Mouse (Mus musculus) limb, embryonic 13.5 days (tissue): Measurements from ENCODE around the gene Abca13. TPM values are rescaled to one million over a fixed set of nuclear protein-coding genes. Genes with fewer than 3 reads are reported as not detected.

Source experiments
- ATAC-seq: fragments of 200-750 bp; cut with Nextera tagmentation; 2 replicates; pipeline ENCODE4 v1.8.0; 2017; ENCODE audit warnings: low read depth, moderate number of reproducible peaks, moderate TSS enrichment; ENCODE audit not compliant: low FRiP score
- H3K27ac ChIP-seq: fragments of 300-500 bp; sonication (generic); 2 replicates; pipeline ENCODE4 v1.5.1; 2015; ENCODE audit warnings: inconsistent platforms, mild to moderate bottlenecking, moderate library complexity
- H3K27me3 ChIP-seq: fragments of 300-500 bp; sonication (generic); 2 replicates; pipeline ENCODE4 v1.6.1; 2015; ENCODE audit warnings: mild to moderate bottlenecking, inconsistent platforms
- H3K36me3 ChIP-seq: fragments of 300-500 bp; sonication (generic); 2 replicates; pipeline ENCODE4 v1.6.1; 2015; ENCODE audit warnings: inconsistent platforms, mild to moderate bottlenecking, moderate library complexity
- H3K4me1 ChIP-seq: fragments of 300-500 bp; sonication (generic); 2 replicates; pipeline ENCODE4 v1.6.1; 2015; ENCODE audit warnings: inconsistent platforms
- H3K4me2 ChIP-seq: fragments of 300-500 bp; sonication (generic); replicated peaks from 2 replicates; pipeline ENCODE4 v1.6.1; 2015; ENCODE audit warnings: inconsistent platforms, mild to moderate bottlenecking, moderate library complexity
- H3K4me3 ChIP-seq: fragments of 300-500 bp; sonication (generic); 2 replicates; pipeline ENCODE4 v1.5.1; 2015; ENCODE audit warnings: moderate library complexity, mild to moderate bottlenecking, inconsistent platforms
- H3K9ac ChIP-seq: fragments of 300-500 bp; sonication (generic); 2 replicates; pipeline ENCODE4 v1.6.1; 2015; ENCODE audit warnings: mild to moderate bottlenecking, inconsistent platforms
- H3K9me3 ChIP-seq: fragments of 300-500 bp; sonication (generic); 2 replicates; pipeline ENCODE4 v1.6.1; 2016; ENCODE audit warnings: inconsistent platforms
- WGBS: fragments of 180-500 bp; shearing (Covaris S2); methylation state at CpG from one replicate; pipeline ENCODE4 v1.1.7; 2015; 5-methylcytosine and 5-hydroxymethylcytosine counted together
- polyA plus RNA-seq: library from polyadenylated mRNA; unstranded; fragments of >200 nt; fragmentation: Nextera tagmentation; extraction: Ambion mirVana; gene quantifications from 2 replicates; pipeline ENCODE4 v1.2.1, GENCODE M21; 2015

Abca13 gene
- polyA plus RNA-seq, 1 experiment from 2014 or later = 0.03 TPM

DNA sequence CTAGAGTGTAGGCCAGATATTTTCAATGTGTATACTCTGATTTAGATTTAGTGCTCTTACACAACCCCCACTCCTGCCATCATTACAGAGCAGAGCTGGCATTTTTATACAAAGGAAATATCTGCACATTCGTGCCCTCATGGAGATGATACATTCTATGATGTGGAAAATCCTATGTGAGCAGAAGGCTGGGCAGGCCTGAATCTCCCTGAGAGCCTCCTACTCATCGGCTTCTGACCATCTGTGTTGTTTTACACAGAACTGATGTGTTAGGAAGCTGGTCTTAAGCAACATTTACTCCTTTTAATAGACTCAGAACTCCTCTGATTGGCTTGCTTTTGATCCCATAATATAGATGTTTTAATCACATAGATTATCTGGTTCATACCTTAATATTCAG, 376.6 kb downstream of the Abca13 start:
- H3K4me2 ChIP-seq = no peak overlapping the region
- H3K9ac ChIP-seq = no peak overlapping the region
- no peak overlapping the region for H3K27ac ChIP-seq
- ATAC-seq = no peak
- H3K4me1 ChIP-seq = no peaks in the 10 kb centered on the region
- no peaks in the 10 kb centered on the region for H3K9me3 ChIP-seq
- no peak overlapping the region for H3K4me3 ChIP-seq
- no peaks in the 10 kb centered on the region for H3K27me3 ChIP-seq
- WGBS = 84% methylated on average over 2 of the region's 2 CpGs
- no peaks in the 10 kb centered on the region for H3K36me3 ChIP-seq

DNA sequence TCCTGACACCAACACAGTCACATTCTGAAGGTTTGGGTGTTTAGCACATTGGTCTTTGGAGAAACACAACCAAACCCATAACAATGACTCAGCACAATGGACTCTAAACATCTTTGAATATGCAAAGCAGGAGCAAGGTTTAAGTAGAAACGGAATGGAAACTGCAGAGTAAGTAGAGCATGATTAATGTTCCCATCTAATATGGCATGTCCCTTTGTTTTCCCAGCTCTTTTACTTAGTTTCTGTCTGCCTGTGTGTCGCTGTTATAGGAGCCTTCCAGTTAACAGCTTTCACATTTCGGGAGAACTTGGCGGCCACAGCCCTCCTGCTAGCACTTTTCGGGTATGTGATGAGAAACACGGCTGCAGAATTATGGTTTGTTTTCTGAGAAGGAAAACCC, 378.6 kb downstream of the Abca13 start:
- Histone ChIP-seq H3K27ac (no peak overlapping the region), H3K4me1 (no peaks in the 10 kb centered on the region), H3K36me3 (no peaks in the 10 kb centered on the region), H3K4me3 (no peak overlapping the region), H3K27me3 (no peaks in the 10 kb centered on the region), H3K9me3 (no peaks in the 10 kb centered on the region), H3K4me2 (no peak overlapping the region), H3K9ac (no peak overlapping the region)
- WGBS = 63% methylated on average over 6 of the region's 6 CpGs
- no peak for ATAC-seq

DNA sequence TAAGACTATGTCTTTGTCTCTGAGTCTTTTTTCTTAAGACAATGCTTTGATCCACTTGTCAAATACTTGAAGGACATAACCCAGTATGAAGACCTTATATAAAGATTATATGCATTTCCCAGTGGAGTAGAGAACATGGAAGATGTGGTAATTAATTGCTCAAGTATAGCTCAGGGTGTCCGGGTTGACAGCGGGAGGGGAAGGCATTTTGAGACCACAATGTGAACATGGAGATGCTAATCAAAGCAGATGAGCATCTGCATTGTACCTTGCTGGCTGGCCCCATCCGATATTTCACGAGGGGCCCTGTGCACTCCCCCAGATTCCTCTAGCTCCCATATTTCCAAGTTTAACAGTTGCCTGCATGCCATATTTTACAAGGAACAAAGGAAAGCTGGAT, 383.2 kb downstream of the Abca13 start:
- Histone ChIP-seq H3K27me3 (no peaks in the 10 kb centered on the region), H3K4me2 (no peak overlapping the region), H3K4me1 (no peaks in the 10 kb centered on the region), H3K9ac (no peak overlapping the region), H3K9me3 (no peaks in the 10 kb centered on the region), H3K36me3 (no peaks in the 10 kb centered on the region), H3K4me3 (no peak overlapping the region), H3K27ac (no peak overlapping the region)
- WGBS = 84% methylated on average over 4 of the region's 4 CpGs
- ATAC-seq = no peak

DNA sequence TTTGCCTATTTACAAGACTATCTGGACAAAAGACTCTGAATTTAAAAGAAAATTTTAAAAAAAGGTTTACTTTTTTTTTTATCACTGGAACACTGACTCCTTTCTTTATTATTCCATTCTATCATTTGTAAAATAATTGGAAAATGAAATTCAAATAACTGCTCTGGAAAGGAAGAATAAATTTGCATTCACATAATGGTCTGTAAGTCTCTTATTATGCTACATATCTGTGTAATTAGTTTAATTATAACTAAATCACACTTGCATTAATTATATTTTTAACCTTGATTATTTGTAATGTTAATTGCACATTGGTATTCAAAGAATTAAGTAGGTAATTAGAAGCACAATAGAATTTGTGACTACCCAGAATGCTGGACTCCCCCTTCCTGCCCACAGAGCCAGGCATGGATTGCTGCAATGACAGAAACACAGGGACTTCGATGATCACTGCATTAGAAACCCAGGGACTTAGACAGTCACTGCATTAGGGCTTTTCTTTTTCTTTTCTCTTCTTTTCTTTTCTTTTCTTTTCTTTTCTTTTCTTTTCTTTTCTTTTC, 400.1 kb downstream of the Abca13 start:
- H3K4me1 ChIP-seq = no peaks in the 10 kb centered on the region
- H3K27me3 ChIP-seq = no peaks in the 10 kb centered on the region
- no peaks in the 10 kb centered on the region for H3K36me3 ChIP-seq
- H3K9ac ChIP-seq = no peak overlapping the region
- 80% methylated on average over 1 of the region's 1 CpGs for WGBS
- no peaks in the 10 kb centered on the region for H3K9me3 ChIP-seq
- H3K4me2 ChIP-seq = no peak overlapping the region
- H3K27ac ChIP-seq = no peak overlapping the region
- no peak overlapping the region for H3K4me3 ChIP-seq
- ATAC-seq = no peak

DNA sequence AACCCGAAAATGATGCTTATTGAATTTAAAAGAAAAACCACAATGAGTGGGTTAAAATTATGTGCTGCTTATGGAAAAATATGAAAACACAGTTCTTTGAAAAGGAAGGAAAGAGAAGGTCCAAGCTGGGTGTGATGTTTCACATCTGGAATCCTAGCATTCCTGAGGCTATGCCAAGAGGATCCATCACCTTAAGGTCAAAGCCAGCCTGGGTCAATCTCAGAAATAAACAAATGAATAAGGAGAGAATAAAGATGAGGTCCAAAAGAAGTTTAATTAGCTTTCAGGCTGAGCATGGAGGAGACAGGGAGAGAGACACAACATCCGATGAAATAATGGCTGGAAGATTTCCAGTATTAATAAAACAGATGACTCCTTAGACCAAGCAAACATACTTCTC, 405.6 kb downstream of the Abca13 start:
- 71% methylated on average over 2 of the region's 2 CpGs for WGBS
- ATAC-seq = no peak
- H3K27ac ChIP-seq = no peak overlapping the region
- no peaks in the 10 kb centered on the region for H3K4me1 ChIP-seq
- H3K27me3 ChIP-seq = no peaks in the 10 kb centered on the region
- H3K36me3 ChIP-seq = no peaks in the 10 kb centered on the region
- no peak overlapping the region for H3K9ac ChIP-seq
- no peaks in the 10 kb centered on the region for H3K9me3 ChIP-seq
- H3K4me3 ChIP-seq = no peak overlapping the region
- H3K4me2 ChIP-seq = no peak overlapping the region

DNA sequence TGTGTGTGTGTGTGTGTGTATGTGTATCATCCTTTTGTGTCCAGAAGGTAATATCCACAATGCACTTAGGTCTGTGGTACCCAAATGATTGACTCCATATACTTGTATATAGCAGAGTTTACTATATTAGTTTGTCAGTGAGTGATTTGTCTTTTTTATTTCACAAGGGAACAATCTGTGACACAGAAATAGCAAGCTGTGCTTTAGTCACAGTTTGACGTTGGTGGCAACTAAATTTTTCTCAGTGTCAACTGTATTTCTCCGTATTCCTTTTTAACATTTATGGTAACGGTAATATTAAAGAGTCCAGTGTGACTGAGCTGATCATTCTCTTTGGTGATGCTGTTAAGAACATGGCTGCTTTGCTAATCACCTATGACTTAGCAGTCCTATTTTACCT, 409.4 kb downstream of the Abca13 start:
- Histone ChIP-seq H3K4me2 (no peak overlapping the region), H3K36me3 (no peaks in the 10 kb centered on the region), H3K27ac (no peak overlapping the region), H3K4me1 (no peaks in the 10 kb centered on the region), H3K9me3 (no peaks in the 10 kb centered on the region), H3K27me3 (no peaks in the 10 kb centered on the region), H3K9ac (no peak overlapping the region), H3K4me3 (no peak overlapping the region)
- no peak for ATAC-seq
- 86% methylated on average over 3 of the region's 3 CpGs for WGBS

DNA sequence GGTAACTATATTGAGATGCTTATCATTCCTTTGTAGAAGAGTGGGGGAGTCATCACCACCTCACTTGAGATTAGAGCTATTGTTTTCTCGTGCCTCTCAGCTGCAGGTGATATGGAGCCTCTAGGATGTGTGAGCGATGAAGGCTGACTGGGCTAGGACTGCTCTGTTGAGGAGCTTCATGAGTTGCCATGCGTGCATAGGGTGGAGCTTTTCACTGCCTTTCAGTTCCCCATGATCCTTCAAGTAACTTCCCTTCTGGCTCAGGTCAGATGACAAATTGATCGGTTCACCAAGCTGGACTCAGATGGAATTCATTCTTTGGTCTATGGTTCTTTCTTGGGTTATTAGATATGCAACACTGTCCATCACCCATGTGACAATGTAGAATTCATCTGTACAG, 410.4 kb downstream of the Abca13 start:
- no peak overlapping the region for H3K9ac ChIP-seq
- no peaks in the 10 kb centered on the region for H3K27me3 ChIP-seq
- ATAC-seq = no peak
- H3K27ac ChIP-seq = no peak overlapping the region
- 87% methylated on average over 4 of the region's 4 CpGs for WGBS
- no peaks in the 10 kb centered on the region for H3K9me3 ChIP-seq
- H3K4me2 ChIP-seq = no peak overlapping the region
- no peak overlapping the region for H3K4me3 ChIP-seq
- H3K36me3 ChIP-seq = no peaks in the 10 kb centered on the region
- H3K4me1 ChIP-seq = no peaks in the 10 kb centered on the region

DNA sequence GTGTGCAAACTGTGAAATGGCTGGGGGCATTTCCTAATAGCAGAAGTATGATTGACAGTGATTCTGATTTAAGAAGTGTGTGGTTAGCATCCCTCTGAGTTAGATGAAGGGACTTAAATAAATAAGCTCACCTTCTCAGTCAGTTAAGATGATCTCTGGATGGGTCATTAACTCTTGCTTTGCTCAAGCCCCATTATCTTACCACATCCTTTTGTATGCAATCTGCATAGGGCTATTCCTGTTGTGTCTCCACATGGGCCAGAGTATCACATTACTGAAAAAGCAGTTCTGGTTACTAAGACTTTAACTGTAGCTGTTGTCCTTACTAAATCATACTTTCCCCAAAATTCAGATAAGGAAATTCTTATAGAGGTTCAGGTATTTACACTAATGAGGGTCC, 416.5 kb downstream of the Abca13 start:
- H3K27ac ChIP-seq = no peak overlapping the region

DNA sequence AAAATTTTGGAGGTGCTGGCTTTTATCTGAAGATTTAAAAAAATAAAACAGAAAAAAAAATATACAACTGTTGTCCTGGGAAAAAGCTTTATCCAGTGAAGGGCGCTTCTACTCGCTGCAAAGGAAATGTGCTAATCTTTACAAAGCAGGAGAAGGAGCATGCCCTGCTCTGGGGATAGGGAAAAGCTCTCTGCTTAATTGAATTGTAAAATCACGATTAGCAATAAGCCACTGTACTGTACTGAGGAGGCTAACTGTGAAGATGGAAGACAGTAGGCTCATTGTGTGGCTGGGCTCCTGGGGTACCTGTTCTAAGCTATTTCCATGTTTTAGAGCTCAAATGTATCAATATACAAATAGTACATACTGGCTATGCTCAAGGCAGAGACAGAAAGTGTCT, 417.3 kb downstream of the Abca13 start:
- no peaks in the 10 kb centered on the region for H3K9me3 ChIP-seq
- no peak overlapping the region for H3K9ac ChIP-seq
- ATAC-seq = no peak
- no peak overlapping the region for H3K4me2 ChIP-seq
- no peaks in the 10 kb centered on the region for H3K4me1 ChIP-seq
- no peak overlapping the region for H3K27ac ChIP-seq
- H3K4me3 ChIP-seq = no peak overlapping the region
- no peaks in the 10 kb centered on the region for H3K27me3 ChIP-seq
- no peaks in the 10 kb centered on the region for H3K36me3 ChIP-seq
- 56% methylated on average over 3 of the region's 3 CpGs for WGBS

More for the DNA sequence above, 416.5 kb downstream of the Abca13 start:
- H3K4me3 ChIP-seq = no peak overlapping the region
- H3K4me1 ChIP-seq = no peaks in the 10 kb centered on the region
- no peak overlapping the region for H3K9ac ChIP-seq
- no peaks in the 10 kb centered on the region for H3K27me3 ChIP-seq
- no peaks in the 10 kb centered on the region for H3K9me3 ChIP-seq
- no peak overlapping the region for H3K4me2 ChIP-seq
- H3K36me3 ChIP-seq = no peaks in the 10 kb centered on the region
- ATAC-seq = no peak

DNA sequence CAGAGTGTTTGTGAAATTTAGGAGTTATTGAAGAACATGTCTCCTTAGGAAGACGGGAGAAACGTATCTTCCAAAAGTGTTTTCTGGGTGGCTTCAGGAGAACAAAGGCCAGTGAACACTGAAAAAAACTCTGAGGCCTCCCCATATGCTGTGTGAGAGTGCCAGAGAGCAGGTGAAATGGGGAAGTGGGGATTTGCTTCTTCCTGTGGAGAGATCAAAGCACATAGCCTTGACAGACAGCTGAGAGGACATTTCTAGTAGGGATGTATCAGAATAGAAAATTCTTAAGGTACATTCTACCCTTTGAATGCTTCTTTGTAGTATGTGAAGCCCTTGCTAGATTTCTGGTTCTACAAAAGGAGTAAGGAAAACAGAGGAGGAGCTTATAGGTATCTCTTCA, 424.4 kb downstream of the Abca13 start:
- Histone ChIP-seq H3K27ac (no peak overlapping the region), H3K4me2 (no peak overlapping the region), H3K9ac (no peak overlapping the region), H3K4me1 (no peaks in the 10 kb centered on the region), H3K27me3 (no peaks in the 10 kb centered on the region), H3K4me3 (no peak overlapping the region), H3K9me3 (no peaks in the 10 kb centered on the region), H3K36me3 (no peaks in the 10 kb centered on the region)
- 69% methylated on average over 2 of the region's 2 CpGs for WGBS
- ATAC-seq = no peak

DNA sequence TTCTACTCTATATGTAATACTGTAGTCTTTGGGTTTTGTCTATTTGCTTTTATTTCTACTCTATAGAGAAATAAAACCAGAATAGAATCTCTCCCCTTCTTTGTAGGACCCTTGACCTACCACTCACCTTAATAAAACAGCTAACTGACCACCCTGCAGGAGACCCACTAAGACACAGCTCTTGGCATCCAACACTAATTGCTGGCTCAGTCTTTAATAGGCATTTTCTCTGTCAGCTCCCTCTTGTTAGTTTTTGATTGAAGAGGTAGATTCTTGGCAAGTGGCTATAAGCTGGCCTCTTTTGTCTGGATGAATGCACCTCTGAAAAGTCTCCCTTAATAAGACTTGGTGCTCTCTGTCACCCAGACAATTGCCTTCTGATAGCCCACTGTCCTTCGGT, 424.9 kb downstream of the Abca13 start:
- no peaks in the 10 kb centered on the region for H3K36me3 ChIP-seq
- no peak overlapping the region for H3K4me2 ChIP-seq
- no peaks in the 10 kb centered on the region for H3K27me3 ChIP-seq
- no peak overlapping the region for H3K9ac ChIP-seq
- H3K4me1 ChIP-seq = no peaks in the 10 kb centered on the region
- 87% methylated on average over 1 of the region's 1 CpGs for WGBS
- H3K4me3 ChIP-seq = no peak overlapping the region
- H3K9me3 ChIP-seq = no peaks in the 10 kb centered on the region
- ATAC-seq = no peak
- no peak overlapping the region for H3K27ac ChIP-seq

DNA sequence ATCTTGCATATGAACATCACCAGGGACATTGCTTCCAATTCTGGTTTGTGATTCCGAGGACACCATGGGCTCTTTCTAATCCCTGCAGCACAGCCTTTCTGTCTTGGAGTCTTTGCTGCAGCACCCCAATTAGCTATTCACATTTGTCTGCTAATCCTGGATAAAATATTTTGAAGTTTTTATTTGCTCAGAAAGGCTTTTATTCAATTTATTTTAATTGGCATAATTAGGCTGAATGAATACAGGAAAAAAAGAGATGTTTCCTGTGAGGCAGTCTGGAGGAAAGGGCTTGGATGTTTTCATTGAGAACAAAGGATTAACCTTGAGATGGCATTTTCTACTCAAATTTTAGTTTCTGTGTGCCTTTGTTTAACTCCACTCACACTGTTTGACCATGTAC, 428.2 kb downstream of the Abca13 start:
- no peak for ATAC-seq
- Histone ChIP-seq H3K4me3 (no peak overlapping the region), H3K9me3 (no peaks in the 10 kb centered on the region), H3K27me3 (no peaks in the 10 kb centered on the region), H3K4me2 (no peak overlapping the region), H3K4me1 (no peaks in the 10 kb centered on the region), H3K27ac (no peak overlapping the region), H3K9ac (no peak overlapping the region), H3K36me3 (no peaks in the 10 kb centered on the region)
- 58% methylated on average over 1 of the region's 1 CpGs for WGBS

DNA sequence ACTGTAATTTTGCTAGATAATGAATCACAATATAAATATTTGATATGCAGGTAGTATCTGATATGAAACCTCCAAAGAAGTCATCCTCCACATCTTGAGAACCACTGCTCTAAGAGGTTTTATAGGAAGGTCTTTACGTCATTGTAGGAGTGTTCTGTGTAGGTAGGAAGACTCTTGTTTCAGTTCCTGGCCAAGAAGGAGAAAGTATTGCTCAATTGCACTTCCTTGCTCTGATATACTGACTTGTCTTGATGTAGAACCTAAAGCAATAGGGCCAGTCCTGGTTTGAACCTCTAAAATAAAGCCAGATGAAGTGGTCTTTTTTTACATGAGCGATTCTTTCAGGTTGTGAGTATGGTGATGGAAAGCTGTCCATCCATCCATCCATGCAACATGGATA, 431.1 kb downstream of the Abca13 start:
- Histone ChIP-seq H3K9me3 (no peaks in the 10 kb centered on the region), H3K27me3 (no peaks in the 10 kb centered on the region), H3K4me1 (no peaks in the 10 kb centered on the region), H3K4me3 (no peak overlapping the region), H3K4me2 (no peak overlapping the region), H3K9ac (no peak overlapping the region), H3K36me3 (no peaks in the 10 kb centered on the region), H3K27ac (no peak overlapping the region)
- WGBS = 88% methylated on average over 2 of the region's 2 CpGs
- no peak for ATAC-seq
